ENCODE assay signal across 8 mouse cellular contexts in the genomic region with DNA sequence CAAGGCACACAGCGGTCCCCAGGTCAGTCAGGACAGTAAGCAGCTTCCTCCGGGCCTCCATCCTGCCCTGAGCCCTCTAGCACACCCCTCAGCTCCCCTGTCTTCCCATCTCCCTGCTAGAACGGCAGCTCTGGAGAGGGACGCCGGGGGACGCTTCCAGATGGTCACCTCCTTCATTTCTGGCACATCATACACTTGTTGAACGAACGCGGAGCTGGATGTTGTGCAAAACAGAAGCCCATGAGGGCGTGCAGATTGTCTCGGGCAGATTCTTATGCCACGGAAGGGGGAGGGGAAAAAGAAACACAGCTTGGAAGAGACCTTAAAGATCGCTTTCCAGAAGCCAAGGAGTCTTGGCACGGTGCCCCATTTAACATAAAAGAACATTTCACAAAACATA.
A peak's percentile ranks its signal among the peaks of the same experiment; 100 is the strongest.
DNase-seq lines count a peak whose midpoint lies in the region; ATAC-seq and TF ChIP-seq lines count a peak whose summit lies in the region.
"Had no signal": no experiment of that assay in that cellular context is flagged by ENCODE, and none has a peak within 500 bp of the region (broad histone marks: within the 10 kb centered on the region; RNA-seq: fewer than 3 reads in every experiment).

No protein-coding gene starts in this region.

- WGBS in forebrain, embryonic 15.5 days, result 28% methylated on average over 14 of the region's 14 CpGs
- WGBS in midbrain, embryonic 14.5 days, result 61% methylated on average over 14 of the region's 14 CpGs

- H3K36me3 ChIP-seq in forebrain, embryonic 15.5 days, result no peaks in the 10 kb centered on the region
- H3K36me3 ChIP-seq in midbrain, embryonic 14.5 days (ENCODE audit: control insufficient read depth, insufficient read depth, low read length), result no peaks in the 10 kb centered on the region
- H3K36me3 ChIP-seq: liver, embryonic 13.5 days had no signal

- 0 out of 2 replicates have a peak, but pooled peaks cover 8% of the 10 kb centered on the region for H3K9me3 ChIP-seq in forebrain, embryonic 15.5 days
- H3K9me3 ChIP-seq in midbrain, embryonic 14.5 days (ENCODE audit: control insufficient read depth, low read length), result no peaks in the 10 kb centered on the region

- H3K27me3 ChIP-seq in forebrain, embryonic 15.5 days, result peaks cover 7% of the 10 kb centered on the region; the same call in 1 of the 2 replicates
- H3K27me3 ChIP-seq in midbrain, embryonic 14.5 days (ENCODE audit: control insufficient read depth, insufficient read depth, low read length), result no peaks in the 10 kb centered on the region
- H3K27me3 ChIP-seq: liver, embryonic 13.5 days had no signal

- ATAC-seq in forebrain, embryonic 15.5 days (replicated peaks), result peak; percentile 80
- peak; percentile 46; the same call in 1 of the 2 replicates for ATAC-seq in midbrain, embryonic 14.5 days (ENCODE audit: low FRiP score, low TSS enrichment)

- TF ChIP-seq POLR2A in brain, embryonic 14.5 days (IDR thresholded peaks at IDR 0.05; ENCODE audit: borderline replicate concordance, extremely low read depth, insufficient read depth, insufficient read length, poor library complexity, severe bottlenecking), result no peak

- H3K27ac ChIP-seq in forebrain, embryonic 15.5 days (replicated peaks), result no peak overlapping the region
- H3K27ac ChIP-seq in midbrain, embryonic 14.5 days (replicated peaks; ENCODE audit: low read depth, low read length), result peak overlapping the region; percentile 32; the same call in 1 of the 2 replicates
- H3K27ac ChIP-seq: liver, embryonic 13.5 days had no signal

- DNase-seq in kidney, postnatal 4 days, result peak; percentile 36 to 47
- DNase-seq in kidney, adult 18-20 months, result no peak
- DNase-seq in brain, embryonic 14.5 days (ENCODE audit: low read depth), result peak; percentile 89
- peak; percentile 69 for DNase-seq in midbrain, embryonic 14.5 days
- no peak for DNase-seq in B cell, adult 2 months
- DNase-seq in testis, postnatal 14 days (ENCODE audit: low spot score), result no peak
- DNase-seq: liver, embryonic 13.5 days had no signal

- TF ChIP-seq CTCF in brain, embryonic 14.5 days (IDR thresholded peaks at IDR 0.05; ENCODE audit: borderline replicate concordance, extremely low read depth, insufficient read depth, insufficient read length), result no peak

- no peak overlapping the region for H3K9ac ChIP-seq in forebrain, embryonic 15.5 days (replicated peaks)
- H3K9ac ChIP-seq in midbrain, embryonic 14.5 days (replicated peaks; ENCODE audit: low read length), result no peak overlapping the region
- H3K9ac ChIP-seq: liver, embryonic 13.5 days had no signal

- H3K4me2 ChIP-seq in forebrain, embryonic 15.5 days (replicated peaks), result peak overlapping the region; percentile 31
- H3K4me2 ChIP-seq in midbrain, embryonic 14.5 days (ENCODE audit: low read length), result 0 out of 2 replicates have a peak overlapping the region, but pooled peaks have one; percentile 18
- H3K4me2 ChIP-seq: liver, embryonic 13.5 days had no signal

- no peak overlapping the region for H3K4me3 ChIP-seq in forebrain, embryonic 15.5 days
- no peak overlapping the region for H3K4me3 ChIP-seq in midbrain, embryonic 14.5 days (replicated peaks; ENCODE audit: low read depth, low read length)
- H3K4me3 ChIP-seq: liver, embryonic 13.5 days had no signal

- H3K4me1 ChIP-seq in forebrain, embryonic 15.5 days, result peaks cover 21% of the 10 kb centered on the region
- H3K4me1 ChIP-seq in midbrain, embryonic 14.5 days (ENCODE audit: control insufficient read depth, insufficient read depth, low read length), result peaks cover 22% of the 10 kb centered on the region
- H3K4me1 ChIP-seq: liver, embryonic 13.5 days had no signal

Comparison
In these comparisons a context has a peak if more than half of its experiments do, and no peak if none do; other contexts are left out.
1. DNase-seq: peak in kidney, postnatal 4 days (2 of 2), brain, embryonic 14.5 days (single experiment) and midbrain, embryonic 14.5 days (single experiment); none in kidney, adult 18-20 months (single experiment), B cell, adult 2 months (0 of 2) and testis, postnatal 14 days (single experiment).